Mouse (Mus musculus): Measurements from ENCODE around the gene Spin1.

The Spin1 gene

DNA sequence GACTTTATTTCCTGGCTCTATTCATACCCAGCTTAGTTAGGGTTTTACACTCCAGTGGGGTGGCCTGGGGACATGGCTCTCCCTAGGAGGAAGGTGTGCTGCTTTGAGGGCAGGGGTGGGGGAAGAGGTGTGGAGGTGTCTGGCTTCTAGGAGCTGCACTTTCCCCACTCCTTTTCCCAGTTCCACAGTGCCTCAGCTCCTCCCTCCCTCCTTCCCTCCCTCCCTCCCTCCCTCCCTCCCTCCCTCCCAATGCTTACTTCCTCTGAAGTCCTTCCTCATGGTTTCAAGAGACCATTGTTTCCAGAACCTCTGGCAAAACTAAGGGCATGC, 37.0 kb downstream of the Spin1 start:
- no peak for DNase-seq (ENCODE audit: low read depth)

DNA sequence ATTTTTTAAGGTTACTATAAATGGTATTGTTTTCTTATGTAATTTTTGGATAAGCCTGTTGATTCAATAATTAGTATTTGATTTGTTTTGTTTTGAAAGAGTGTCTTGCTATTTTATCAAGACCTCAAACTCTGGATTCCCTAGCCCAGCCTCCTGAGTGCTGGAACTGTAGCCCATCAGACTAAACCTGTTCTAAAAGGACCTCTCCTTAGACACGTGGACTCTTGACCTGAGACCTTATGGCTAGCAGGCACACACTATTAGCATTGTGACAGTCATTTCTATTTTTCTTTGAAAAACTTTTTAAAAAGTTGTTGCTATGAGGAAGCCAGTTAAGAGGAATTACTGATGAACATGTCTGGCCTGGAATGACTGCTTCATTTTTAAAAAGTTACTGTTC, 46.4 kb downstream of the Spin1 start:
- DNase-seq (ENCODE audit: low read depth): no peak

- no peak for DNase-seq (ENCODE audit: low read depth)
These were observed 52.4 kb downstream of the Spin1 start for GRCm38 (mm10) chr13:51152966-51153669.

DNA sequence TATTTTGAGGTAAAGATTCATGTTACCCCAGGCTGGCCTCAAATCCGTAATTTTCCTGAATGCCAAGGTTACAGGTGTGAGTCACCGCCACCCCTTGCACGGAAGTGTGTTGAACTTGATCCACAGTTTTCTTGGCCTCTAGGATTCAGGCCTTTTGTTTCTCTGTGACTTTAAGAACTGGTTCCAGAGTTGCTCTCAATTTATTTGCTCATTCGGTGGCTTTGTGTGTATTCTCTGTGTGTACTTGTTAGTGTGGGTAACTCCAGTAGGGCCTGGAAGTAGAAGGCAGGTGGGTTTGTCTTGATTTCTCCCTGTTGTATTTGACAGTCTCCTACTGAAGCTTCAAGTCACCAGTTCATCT, 53.0 kb downstream of the Spin1 start:
- no peak for DNase-seq (ENCODE audit: low read depth)

- no peak for DNase-seq (ENCODE audit: low read depth)
These were observed 54.7 kb downstream of the Spin1 start for GRCm38 (mm10) chr13:51155178-51156013.

DNA sequence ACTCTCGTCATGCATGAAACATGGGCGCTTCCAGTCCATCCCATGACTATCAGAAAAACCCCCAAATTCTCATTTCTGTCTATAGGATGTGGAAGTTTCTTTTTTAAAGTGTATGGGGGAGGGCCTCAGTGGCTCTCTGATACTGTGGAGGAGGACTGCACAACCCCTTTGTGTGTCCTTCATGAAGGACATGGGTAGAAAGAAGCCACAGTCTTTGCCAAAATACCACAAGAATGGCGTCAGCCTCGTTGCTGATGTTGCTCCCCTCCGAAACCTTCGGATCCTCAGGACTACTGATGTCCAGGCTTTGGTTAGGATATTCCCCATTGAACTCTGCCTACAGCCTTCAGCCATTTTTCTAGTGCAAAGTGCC, 55.3 kb downstream of the Spin1 start:
- DNase-seq (ENCODE audit: low read depth): no peak

DNA sequence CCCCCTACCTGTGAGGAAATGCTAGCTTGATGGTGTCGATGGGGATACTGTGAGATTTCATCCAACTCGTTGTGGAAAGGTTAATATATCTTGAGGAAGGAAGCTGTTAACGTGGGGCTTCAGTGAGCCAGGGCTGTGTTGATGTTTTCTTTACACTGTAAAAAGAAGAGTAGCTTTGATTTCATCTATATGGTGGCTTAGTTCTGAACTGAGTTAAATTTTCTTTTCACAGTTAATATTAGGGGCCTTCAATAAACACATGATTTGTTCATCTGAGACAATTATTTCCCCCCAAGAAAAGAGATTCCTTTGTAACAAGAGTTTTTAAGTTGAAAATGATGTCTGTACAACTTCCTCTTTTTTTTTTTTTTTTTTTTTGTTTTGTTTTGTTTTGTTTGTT, 56.6 kb downstream of the Spin1 start:
- no peak for DNase-seq (ENCODE audit: low read depth)

GRCm38 (mm10) chr13:51161672-51162071, 61.0 kb downstream of the Spin1 start:
- DNase-seq (ENCODE audit: low read depth): no peak

DNA sequence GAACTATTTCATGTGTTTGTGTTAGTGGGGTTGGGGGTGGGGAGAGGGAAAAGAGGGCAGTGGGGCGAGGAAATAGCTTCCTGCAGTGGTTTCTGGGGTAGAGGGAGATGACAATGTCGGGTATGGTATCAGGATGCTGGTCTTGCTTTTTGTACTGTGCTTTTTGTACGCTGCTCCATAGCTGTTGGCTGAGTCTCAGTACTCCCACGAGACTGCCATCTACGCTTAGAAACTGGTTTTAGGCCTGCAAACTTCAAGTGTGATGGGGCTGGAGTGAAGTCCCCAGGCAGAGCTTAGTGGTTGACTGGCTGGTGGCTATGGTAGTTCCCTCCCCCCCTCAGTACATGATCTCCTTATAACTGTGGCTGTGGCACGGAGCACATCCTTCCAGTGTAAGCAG, 61.6 kb downstream of the Spin1 start:
- no peak for DNase-seq (ENCODE audit: low read depth)

GRCm38 (mm10) chr13:51166711-51167110, 66.0 kb downstream of the Spin1 start:
- no peak for DNase-seq (ENCODE audit: low read depth)

DNA sequence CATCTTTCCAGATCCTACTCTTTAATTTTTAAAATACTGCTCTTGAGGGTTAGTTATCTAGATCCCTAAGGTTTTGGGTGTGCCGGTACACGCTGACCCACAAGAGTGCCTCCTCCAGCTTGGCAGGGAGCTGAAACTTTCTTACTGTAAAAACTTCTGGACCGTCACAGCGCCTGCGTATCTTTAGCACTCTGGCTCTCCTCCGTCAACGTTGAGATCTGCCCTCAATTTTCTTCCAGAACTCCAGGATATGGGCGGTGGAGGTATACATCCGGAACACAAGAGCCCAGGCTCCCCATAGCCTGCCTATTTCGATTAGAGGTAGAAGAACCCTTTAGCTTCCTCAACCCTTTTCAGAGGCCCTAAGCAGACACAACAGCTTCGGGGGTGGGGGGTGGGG, 69.5 kb downstream of the Spin1 start:
- no peak for DNase-seq (ENCODE audit: low read depth)

GRCm38 (mm10) chr13:51170691-51171680, 70.3 kb downstream of the Spin1 start, which contains the start of gene Nxnl2:
Nxnl2 (plus strand) TSS chr13:51171022.
- DNase-seq (ENCODE audit: low read depth): no peak

DNA sequence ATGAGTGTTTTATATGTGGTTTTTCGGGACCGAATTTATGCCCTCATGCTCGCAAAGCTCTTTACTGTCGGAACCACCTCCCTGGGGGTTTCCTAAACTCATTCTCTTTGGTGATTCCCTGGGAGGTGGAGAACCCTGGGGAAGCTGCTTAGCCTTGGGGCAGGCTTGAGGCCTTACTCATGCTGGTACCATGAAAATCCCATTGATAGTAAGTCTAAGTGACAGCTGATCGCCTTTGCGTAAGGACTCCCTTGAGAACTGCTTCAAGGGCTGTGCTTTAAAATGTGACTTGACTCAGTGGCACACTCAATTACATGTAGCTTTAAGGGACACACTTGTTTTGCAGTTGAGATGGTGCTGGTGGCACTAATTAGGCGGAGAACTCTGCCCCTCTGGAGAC, 71.9 kb downstream of the Spin1 start:
- no peak for DNase-seq (ENCODE audit: low read depth)

DNA sequence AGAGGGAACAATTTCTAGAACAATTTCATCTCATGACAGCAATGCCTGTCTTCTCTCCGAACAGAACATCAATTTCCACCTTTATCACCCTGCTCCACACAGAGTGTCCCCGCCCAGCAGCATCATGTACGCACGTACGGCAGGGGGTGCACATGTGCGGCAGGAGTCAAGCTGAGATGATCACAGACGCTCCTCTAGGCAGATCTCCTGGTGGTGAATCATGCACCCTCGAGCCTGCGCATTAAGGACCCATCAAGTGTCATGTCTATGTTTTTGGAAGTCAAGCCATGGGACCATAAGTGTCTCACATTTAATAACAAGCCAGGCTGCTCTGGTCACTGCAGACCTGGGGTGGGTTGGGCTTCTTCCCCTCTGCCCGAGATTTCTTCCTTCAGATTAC, 78.3 kb downstream of the Spin1 start:
- DNase-seq (ENCODE audit: low read depth): no peak

DNA sequence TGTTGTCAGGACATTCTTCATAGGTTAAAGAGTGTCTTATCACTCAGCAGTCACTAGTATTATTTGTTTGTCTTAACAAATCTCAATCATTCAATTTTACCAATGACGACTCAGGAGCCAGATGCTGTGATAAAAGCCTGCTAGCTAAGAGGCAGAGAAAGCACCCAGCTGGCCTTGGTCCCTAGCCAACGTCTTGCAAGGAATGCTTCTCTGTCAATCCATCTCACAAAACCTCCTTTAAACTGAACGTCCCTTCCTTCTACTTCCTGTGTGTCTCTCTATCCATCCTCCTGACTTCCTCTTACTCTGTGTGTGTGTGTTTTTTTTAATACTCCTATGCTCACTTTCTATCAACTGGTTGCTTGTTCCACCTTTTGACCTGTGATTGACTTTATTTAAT, 78.7 kb downstream of the Spin1 start:
- peak; percentile 18 for DNase-seq (ENCODE audit: low read depth)

DNA sequence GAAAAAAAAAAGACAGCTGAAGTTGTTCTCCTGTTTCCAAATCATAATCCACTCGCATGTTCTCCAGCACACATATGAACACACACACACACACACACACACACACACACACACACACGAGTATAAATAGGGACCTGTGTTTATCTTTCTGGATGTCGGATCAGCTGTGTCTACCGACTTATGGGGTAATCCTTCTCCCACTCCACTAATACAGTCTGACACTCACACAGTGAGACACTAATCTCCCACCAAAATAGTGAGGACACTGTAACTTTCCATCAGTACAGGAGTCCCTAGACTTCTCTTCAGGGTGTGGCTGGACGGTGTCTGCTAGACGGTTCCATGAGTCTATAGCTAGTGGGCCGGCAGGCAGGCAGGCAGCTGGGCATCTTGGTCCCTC, 81.6 kb downstream of the Spin1 start:
- no peak for DNase-seq (ENCODE audit: low read depth)

GRCm38 (mm10) chr13:51184896-51185295, 84.2 kb downstream of the Spin1 start:
- no peak for DNase-seq (ENCODE audit: low read depth)

GRCm38 (mm10) chr13:51190336-51190735, 89.7 kb downstream of the Spin1 start:
- no peak for DNase-seq (ENCODE audit: low read depth)

- DNase-seq (ENCODE audit: low read depth): peak; percentile 84
These were observed 90.9 kb downstream of the Spin1 start for GRCm38 (mm10) chr13:51191416-51192140.

- no peak for DNase-seq (ENCODE audit: low read depth)
These were observed 93.2 kb downstream of the Spin1 start for GRCm38 (mm10) chr13:51193893-51194292.

DNA sequence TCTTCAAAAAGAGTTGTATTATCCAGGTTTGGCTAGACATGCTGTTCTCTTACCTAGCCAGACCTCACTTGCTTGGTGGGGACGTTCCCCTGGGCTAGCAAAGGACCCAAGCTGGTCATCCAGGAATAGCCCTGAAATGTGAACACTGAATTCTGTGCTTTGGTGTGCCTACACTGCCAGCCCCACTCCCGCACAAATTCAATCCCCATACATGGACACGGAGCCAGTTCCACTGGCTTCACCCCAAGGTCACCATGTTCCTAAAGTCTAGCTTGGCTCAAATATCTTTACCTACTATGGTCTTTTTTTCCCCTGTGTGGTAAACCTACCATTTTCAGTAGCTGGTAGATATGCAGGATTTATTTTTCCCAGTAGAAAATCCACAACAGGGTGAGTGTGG, 97.0 kb downstream of the Spin1 start:
- no peak for DNase-seq (ENCODE audit: low read depth)

DNA sequence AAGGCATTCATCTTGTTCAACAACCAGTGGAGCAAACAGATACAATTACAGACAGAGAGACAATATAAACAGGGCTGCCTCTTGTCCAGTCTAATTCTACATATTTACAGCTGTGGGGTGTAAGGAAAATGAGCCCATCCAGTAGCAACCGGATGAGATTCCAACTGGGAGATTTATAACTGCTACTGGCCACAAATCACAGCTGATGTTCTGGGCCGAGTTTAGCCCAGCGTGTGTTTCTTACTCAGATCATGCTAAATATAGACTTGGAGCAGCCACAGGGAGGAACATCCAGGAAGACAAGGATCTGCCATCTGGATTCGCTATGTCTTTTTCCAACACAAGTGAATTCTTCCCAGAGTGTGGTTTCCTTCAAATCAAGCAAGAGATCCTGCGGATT, 97.5 kb downstream of the Spin1 start:
- peak; percentile 81 for DNase-seq (ENCODE audit: low read depth)
